Mouse (Mus musculus) stomach, postnatal 0 days (tissue): ENCODE data around the gene Myh7b.

ENCODE experiments used
- CTCF ChIP-seq: IDR thresholded peaks from 2 replicates; pipeline ENCODE4 v1.5.1; 2016; ENCODE audit warnings: antibody characterized with exemption, low read depth, mild to moderate bottlenecking, moderate library complexity
- EP300 ChIP-seq: optimal IDR thresholded peaks from 2 replicates; pipeline ENCODE3; 2016; ENCODE audit warnings: antibody characterized with exemption

- TF ChIP-seq CTCF (no peak), EP300 (no peak)
These were observed 22.9 kb upstream of the Myh7b start for GRCm38 (mm10) chr2:155588136-155588535.
